Mouse (Mus musculus): ENCODE measurements around the gene Rnf144a.

GRCm38 (mm10) chr12:26339181-26339580 lies 75.9 kb downstream of the Rnf144a start:
- TF ChIP-seq CTCF (IDR thresholded peaks at IDR 0.05; ENCODE audit: control insufficient read depth, insufficient read depth, insufficient replicate concordance, low read depth, low read length) (no peak), POLR2A (IDR thresholded peaks at IDR 0.05; ENCODE audit: control insufficient read depth, low read depth, low read length) (no peak)

Data from testis, adult 2 months (tissue).